Mouse (Mus musculus) stomach, postnatal 0 days (tissue): ENCODE measurements around the gene Dlg3. TPM values are rescaled to one million over a fixed set of nuclear protein-coding genes. Genes with fewer than 3 reads are reported as not detected.

ENCODE experiments used
- ATAC-seq: fragments of 200-750 bp; cut with Nextera tagmentation; 2 replicates; pipeline ENCODE4 v1.8.0; 2017; ENCODE audit not compliant: low FRiP score, low TSS enrichment
- DNase-seq: peaks from one replicate; pipeline ENCODE4 v3.0.0-alpha.2; 2016; ENCODE audit warnings: low spot score
- H3K27ac ChIP-seq: fragments of 300-500 bp; sonication (generic); replicated peaks from 2 replicates; pipeline ENCODE4 v1.5.1; 2014; ENCODE audit warnings: mild to moderate bottlenecking, control low read depth
- H3K27me3 ChIP-seq: fragments of 300-500 bp; sonication (generic); 2 replicates; pipeline ENCODE4 v1.6.1; 2014; ENCODE audit warnings: low read length; ENCODE audit not compliant: control insufficient read depth, insufficient read depth
- H3K36me3 ChIP-seq: fragments of 300-500 bp; sonication (generic); 2 replicates; pipeline ENCODE4 v1.6.1; 2014; ENCODE audit warnings: low read length, mixed read lengths; ENCODE audit not compliant: control insufficient read depth, insufficient read depth
- H3K4me1 ChIP-seq: fragments of 300-500 bp; sonication (generic); replicated peaks from 2 replicates; pipeline ENCODE4 v1.6.1; 2014; ENCODE audit warnings: antibody characterized with exemption; ENCODE audit not compliant: control insufficient read depth, insufficient read depth
- H3K4me2 ChIP-seq: fragments of 300-500 bp; sonication (generic); replicated peaks from 2 replicates; pipeline ENCODE4 v1.6.1; 2014; ENCODE audit warnings: low read depth, mild to moderate bottlenecking, control low read depth, moderate library complexity
- H3K4me3 ChIP-seq: fragments of 300-500 bp; sonication (generic); 2 replicates; pipeline ENCODE4 v1.5.1; 2014; ENCODE audit warnings: low read depth, low read length, control low read depth
- H3K9ac ChIP-seq: fragments of 300-500 bp; sonication (generic); 2 replicates; pipeline ENCODE4 v1.6.1; 2014; ENCODE audit warnings: mild to moderate bottlenecking, low read length, control low read depth, mixed read lengths
- H3K9me3 ChIP-seq: fragments of 300-500 bp; sonication (generic); 2 replicates; pipeline ENCODE4 v1.6.1; 2016; ENCODE audit warnings: low read length; ENCODE audit not compliant: control insufficient read depth
- CTCF ChIP-seq: IDR thresholded peaks from 2 replicates; pipeline ENCODE4 v1.5.1; 2016; ENCODE audit warnings: antibody characterized with exemption, low read depth, mild to moderate bottlenecking, moderate library complexity
- EP300 ChIP-seq: optimal IDR thresholded peaks from 2 replicates; pipeline ENCODE3; 2016; ENCODE audit warnings: antibody characterized with exemption
- WGBS: fragments of 180-500 bp; shearing (Covaris S2); extraction: QIAGEN DNeasy Blood & Tissue Kit; methylation state at CpG from one replicate; pipeline ENCODE4 v1.1.7; 2014; 5-methylcytosine and 5-hydroxymethylcytosine counted together
- polyA plus RNA-seq: library from polyadenylated mRNA; unstranded; fragments of >200 nt; fragmentation: Nextera tagmentation; extraction: Ambion mirVana; gene quantifications from 2 replicates; pipeline ENCODE4 v1.2.1, GENCODE M21; 2015

Dlg3 gene
- polyA plus RNA-seq, 1 experiment from 2014 or later = 3.2 TPM

DNA sequence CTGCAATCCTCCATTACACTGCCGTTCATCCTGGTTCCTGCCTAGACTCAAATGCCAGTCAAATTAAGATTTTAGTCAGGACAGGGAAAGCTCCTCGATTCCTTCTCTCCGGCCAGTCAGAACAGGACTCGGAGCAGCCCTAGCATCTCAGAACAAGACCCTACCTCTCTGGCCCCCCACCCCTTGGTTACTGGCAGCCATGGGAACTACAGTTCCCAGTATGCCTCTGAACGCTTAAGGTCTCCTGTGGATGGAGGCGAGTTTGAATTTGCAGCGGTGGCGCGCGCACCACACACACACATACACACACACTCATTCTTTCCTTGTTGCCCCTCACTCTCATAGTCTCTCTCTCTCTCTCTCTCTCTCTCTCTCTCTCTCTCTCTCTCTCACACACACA, 28.1 kb upstream of the Dlg3 start:
- Histone ChIP-seq H3K4me2 (peak overlapping the region; percentile 45), H3K4me1 (no peaks in the 10 kb centered on the region), H3K27me3 (no peaks in the 10 kb centered on the region), H3K9ac (no peak overlapping the region), H3K36me3 (no peaks in the 10 kb centered on the region), H3K4me3 (peak overlapping the region; percentile 19), H3K27ac (no peak overlapping the region), H3K9me3 (no peaks in the 10 kb centered on the region)
- TF ChIP-seq CTCF = no peak
- TF ChIP-seq EP300 = no peak
- 25% methylated on average over 10 of the region's 10 CpGs for WGBS
- DNase-seq = no peak
- no peak for ATAC-seq

- no peak for DNase-seq
- Histone ChIP-seq H3K4me3 (no peak overlapping the region), H3K4me1 (no peaks in the 10 kb centered on the region), H3K9me3 (no peaks in the 10 kb centered on the region), H3K27ac (no peak overlapping the region), H3K4me2 (no peak overlapping the region), H3K9ac (no peak overlapping the region), H3K27me3 (no peaks in the 10 kb centered on the region), H3K36me3 (no peaks in the 10 kb centered on the region)
- TF ChIP-seq CTCF = no peak
- TF ChIP-seq EP300 = no peak
- WGBS = 50% methylated on average over 6 of the region's 6 CpGs
- ATAC-seq = no peak
These were observed 26.7 kb upstream of the Dlg3 start for GRCm38 (mm10) chrX:100740785-100741184.

- Histone ChIP-seq H3K27ac (no peak overlapping the region), H3K9me3 (no peaks in the 10 kb centered on the region), H3K27me3 (no peaks in the 10 kb centered on the region), H3K36me3 (no peaks in the 10 kb centered on the region), H3K4me3 (no peak overlapping the region), H3K4me2 (no peak overlapping the region), H3K4me1 (no peaks in the 10 kb centered on the region), H3K9ac (no peak overlapping the region)
- TF ChIP-seq CTCF (peak; percentile 68), EP300 (no peak)
- 13% methylated on average over 10 of the region's 10 CpGs for WGBS
- DNase-seq = peak; percentile 54
- ATAC-seq = no peak
These were observed 25.6 kb upstream of the Dlg3 start for GRCm38 (mm10) chrX:100741940-100742339.

DNA sequence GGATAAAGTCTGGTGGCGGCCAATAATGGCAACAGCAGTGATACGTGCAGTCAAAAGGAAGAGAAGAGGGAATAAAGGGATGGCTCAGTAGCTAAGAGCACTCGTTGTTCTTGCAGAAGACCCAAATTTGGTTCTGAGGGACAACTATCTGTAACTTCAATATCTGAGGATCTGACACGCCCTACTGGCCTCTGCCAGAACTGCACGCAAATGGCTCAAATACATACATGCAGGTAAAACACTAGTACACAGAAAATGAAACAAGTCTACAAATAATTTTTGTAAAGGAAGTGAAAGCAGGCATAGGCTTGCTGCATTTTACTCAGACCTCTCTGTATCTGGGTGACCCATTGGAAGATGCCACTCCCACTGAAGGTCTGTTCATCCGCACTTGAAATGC, 1.7 kb upstream of the Dlg3 start:
- H3K9ac ChIP-seq = no peak overlapping the region
- H3K9me3 ChIP-seq = no peaks in the 10 kb centered on the region
- H3K27ac ChIP-seq = no peak overlapping the region
- no peaks in the 10 kb centered on the region for H3K4me1 ChIP-seq
- DNase-seq (no peak), ATAC-seq (no peak)
- H3K4me2 ChIP-seq = no peak overlapping the region
- WGBS = 87% methylated on average over 6 of the region's 6 CpGs
- TF ChIP-seq EP300 = no peak
- TF ChIP-seq CTCF = peak; percentile 48
- H3K27me3 ChIP-seq = no peaks in the 10 kb centered on the region
- no peaks in the 10 kb centered on the region for H3K36me3 ChIP-seq
- no peak overlapping the region for H3K4me3 ChIP-seq

GRCm38 (mm10) chrX:100767885-100768626, 534 bp downstream of the Dlg3 start:
- Histone ChIP-seq H3K27me3 (no peaks in the 10 kb centered on the region), H3K4me3 (peak overlapping the region; percentile 30), H3K36me3 (no peaks in the 10 kb centered on the region), H3K4me1 (no peaks in the 10 kb centered on the region), H3K9me3 (no peaks in the 10 kb centered on the region), H3K9ac (no peak overlapping the region), H3K27ac (no peak overlapping the region), H3K4me2 (peak overlapping the region; percentile 58)
- 25% methylated on average over 17 of the region's 36 CpGs for WGBS
- ATAC-seq (peak; percentile 51; the same call in 1 of the 2 replicates), DNase-seq (no peak)
- no peak for TF ChIP-seq EP300
- no peak for TF ChIP-seq CTCF

DNA sequence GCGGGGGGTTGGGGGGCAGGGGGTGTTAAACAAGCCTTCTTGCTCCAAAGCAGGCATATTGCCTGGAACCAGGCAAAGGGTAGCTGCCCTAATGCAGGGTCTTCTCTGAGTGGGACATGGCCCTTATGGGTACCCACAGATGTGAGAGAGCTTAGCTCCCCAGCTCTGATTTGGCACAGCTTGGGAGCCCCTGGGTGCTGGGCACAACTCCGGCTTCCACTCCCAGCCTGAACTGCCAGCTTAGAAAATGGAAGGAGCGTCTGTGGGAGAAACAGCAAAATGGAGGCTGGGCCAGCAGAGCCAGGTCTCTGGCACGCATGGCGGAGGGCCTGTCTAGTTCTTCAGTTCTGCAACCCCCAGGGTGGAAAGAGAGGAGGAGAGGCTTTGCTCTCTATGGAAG, 1.8 kb downstream of the Dlg3 start:
- TF ChIP-seq CTCF (no peak), EP300 (no peak)
- DNase-seq (no peak), ATAC-seq (no peak)
- Histone ChIP-seq H3K4me3 (no peak overlapping the region), H3K9ac (no peak overlapping the region), H3K36me3 (no peaks in the 10 kb centered on the region), H3K27ac (no peak overlapping the region), H3K4me2 (no peak overlapping the region), H3K4me1 (no peaks in the 10 kb centered on the region), H3K9me3 (no peaks in the 10 kb centered on the region), H3K27me3 (no peaks in the 10 kb centered on the region)
- WGBS = 91% methylated on average over 5 of the region's 5 CpGs
